Mouse (Mus musculus): ENCODE data around the gene Il17rd. TPM values are rescaled to one million over a fixed set of nuclear protein-coding genes. Genes with fewer than 3 reads are reported as not detected.
A peak's percentile ranks its signal among the peaks of the same experiment; 100 is the strongest.

Gene Il17rd
- polyA plus RNA-seq, 1 experiment from 2014 or later, result 5.4 TPM

GRCm38 (mm10) chr14:27024664-27025063, 14.1 kb upstream of the Il17rd start:
- 0 out of 2 replicates have a peak, but pooled peaks cover 2% of the 10 kb centered on the region for H3K4me1 ChIP-seq
- H3K27ac ChIP-seq, result no peak overlapping the region
- H3K9me3 ChIP-seq, result no peaks in the 10 kb centered on the region
- H3K27me3 ChIP-seq, result peaks cover 6% of the 10 kb centered on the region; the same call in 1 of the 2 replicates
- no peaks in the 10 kb centered on the region for H3K36me3 ChIP-seq (replicated peaks)
- no peak overlapping the region for H3K9ac ChIP-seq
- ATAC-seq (ENCODE audit: low FRiP score), result no peak
- no peak overlapping the region for H3K4me2 ChIP-seq
- no peak overlapping the region for H3K4me3 ChIP-seq (replicated peaks)
- 86% methylated on average over 4 of the region's 4 CpGs for WGBS

GRCm38 (mm10) chr14:27029771-27030173, 9.0 kb upstream of the Il17rd start:
- H3K27me3 ChIP-seq, result peaks cover 6% of the 10 kb centered on the region; the same call in 1 of the 2 replicates
- no peak overlapping the region for H3K27ac ChIP-seq
- peak; percentile 55; the same call in 1 of the 2 replicates for ATAC-seq (ENCODE audit: low FRiP score)
- no peak overlapping the region for H3K9ac ChIP-seq
- H3K36me3 ChIP-seq (replicated peaks), result no peaks in the 10 kb centered on the region
- no peak overlapping the region for H3K4me2 ChIP-seq
- 0 out of 2 replicates have a peak, but pooled peaks cover 3% of the 10 kb centered on the region for H3K4me1 ChIP-seq
- WGBS, result 5% methylated on average over 15 of the region's 15 CpGs
- no peak overlapping the region for H3K4me3 ChIP-seq (replicated peaks)
- no peaks in the 10 kb centered on the region for H3K9me3 ChIP-seq

- no peak for ATAC-seq (ENCODE audit: low FRiP score)
- H3K9ac ChIP-seq, result no peak overlapping the region
- H3K36me3 ChIP-seq (replicated peaks), result no peaks in the 10 kb centered on the region
- 11% methylated on average over 4 of the region's 4 CpGs for WGBS
- H3K27me3 ChIP-seq, result peaks cover 6% of the 10 kb centered on the region; the same call in 1 of the 2 replicates
- 0 out of 2 replicates have a peak, but pooled peaks cover 3% of the 10 kb centered on the region for H3K4me1 ChIP-seq
- no peaks in the 10 kb centered on the region for H3K9me3 ChIP-seq
- H3K4me3 ChIP-seq (replicated peaks), result no peak overlapping the region
- H3K27ac ChIP-seq, result no peak overlapping the region
- H3K4me2 ChIP-seq, result no peak overlapping the region
These were observed 7.6 kb upstream of the Il17rd start for GRCm38 (mm10) chr14:27031142-27031541.

- no peak for ATAC-seq (ENCODE audit: low FRiP score)
- 82% methylated on average over 1 of the region's 1 CpGs for WGBS
- Histone ChIP-seq H3K4me1 (peaks cover 13% of the 10 kb centered on the region), H3K9ac (no peak overlapping the region), H3K9me3 (no peaks in the 10 kb centered on the region), H3K4me3 (replicated peaks) (no peak overlapping the region), H3K36me3 (replicated peaks) (no peaks in the 10 kb centered on the region), H3K27ac (no peak overlapping the region), H3K4me2 (no peak overlapping the region), H3K27me3 (peaks cover 26% of the 10 kb centered on the region)
These were observed 1.2 kb upstream of the Il17rd start for GRCm38 (mm10) chr14:27037513-27037912.

GRCm38 (mm10) chr14:27039281-27040248, 824 bp downstream of the Il17rd start:
- H3K27ac ChIP-seq, result peak overlapping the region; percentile 87
- peak overlapping the region; percentile 89 for H3K4me3 ChIP-seq (replicated peaks)
- no peaks in the 10 kb centered on the region for H3K36me3 ChIP-seq (replicated peaks)
- H3K9ac ChIP-seq, result peak overlapping the region; percentile 77
- H3K4me1 ChIP-seq, result peaks cover 25% of the 10 kb centered on the region
- WGBS, result under 1% methylated on average over 59 of the region's 59 CpGs
- peak overlapping the region; percentile 96 for H3K4me2 ChIP-seq
- H3K27me3 ChIP-seq, result peaks cover 26% of the 10 kb centered on the region
- H3K9me3 ChIP-seq, result no peaks in the 10 kb centered on the region
- ATAC-seq (ENCODE audit: low FRiP score), result peak; percentile 68

GRCm38 (mm10) chr14:27040451-27040850, 1.7 kb downstream of the Il17rd start:
- H3K27ac ChIP-seq, result no peak overlapping the region
- H3K4me1 ChIP-seq, result peaks cover 31% of the 10 kb centered on the region
- no peak for ATAC-seq (ENCODE audit: low FRiP score)
- 6% methylated on average over 12 of the region's 12 CpGs for WGBS
- H3K9ac ChIP-seq, result 0 out of 2 replicates have a peak overlapping the region, but pooled peaks have one; percentile 77
- H3K4me2 ChIP-seq, result peak overlapping the region; percentile 96
- H3K9me3 ChIP-seq, result no peaks in the 10 kb centered on the region
- H3K4me3 ChIP-seq (replicated peaks), result peak overlapping the region; percentile 89
- no peaks in the 10 kb centered on the region for H3K36me3 ChIP-seq (replicated peaks)
- peaks cover 26% of the 10 kb centered on the region for H3K27me3 ChIP-seq

GRCm38 (mm10) chr14:27042280-27042983, 3.7 kb downstream of the Il17rd start:
- no peaks in the 10 kb centered on the region for H3K9me3 ChIP-seq
- H3K36me3 ChIP-seq (replicated peaks), result no peaks in the 10 kb centered on the region
- no peak for ATAC-seq (ENCODE audit: low FRiP score)
- 58% methylated on average over 8 of the region's 8 CpGs for WGBS
- peaks cover 26% of the 10 kb centered on the region for H3K27me3 ChIP-seq
- no peak overlapping the region for H3K4me3 ChIP-seq (replicated peaks)
- no peak overlapping the region; the same call in 1 of the 2 replicates for H3K4me2 ChIP-seq
- H3K9ac ChIP-seq, result no peak overlapping the region
- peaks cover 38% of the 10 kb centered on the region for H3K4me1 ChIP-seq
- H3K27ac ChIP-seq, result no peak overlapping the region

- Histone ChIP-seq H3K27me3 (peaks cover 30% of the 10 kb centered on the region), H3K4me1 (peaks cover 44% of the 10 kb centered on the region), H3K9ac (no peak overlapping the region), H3K27ac (no peak overlapping the region), H3K4me2 (no peak overlapping the region), H3K4me3 (replicated peaks) (no peak overlapping the region), H3K36me3 (replicated peaks) (no peaks in the 10 kb centered on the region), H3K9me3 (no peaks in the 10 kb centered on the region)
- WGBS, result 75% methylated on average over 5 of the region's 5 CpGs
- ATAC-seq (ENCODE audit: low FRiP score), result no peak
These were observed 4.7 kb downstream of the Il17rd start for GRCm38 (mm10) chr14:27043416-27043815.

- Histone ChIP-seq H3K4me2 (peak overlapping the region; percentile 31), H3K27me3 (peaks cover 26% of the 10 kb centered on the region), H3K4me1 (peaks cover 47% of the 10 kb centered on the region), H3K4me3 (replicated peaks) (no peak overlapping the region), H3K9me3 (no peaks in the 10 kb centered on the region), H3K36me3 (replicated peaks) (no peaks in the 10 kb centered on the region), H3K27ac (peak overlapping the region; percentile 51; the same call in 1 of the 2 replicates), H3K9ac (no peak overlapping the region)
- 10% methylated on average over 11 of the region's 11 CpGs for WGBS
- ATAC-seq (ENCODE audit: low FRiP score), result no peak
These were observed 5.7 kb downstream of the Il17rd start for GRCm38 (mm10) chr14:27044221-27044966.

- Histone ChIP-seq H3K36me3 (replicated peaks) (no peaks in the 10 kb centered on the region), H3K27me3 (peaks cover 21% of the 10 kb centered on the region), H3K4me3 (replicated peaks) (no peak overlapping the region), H3K4me2 (peak overlapping the region; percentile 31; the same call in 1 of the 2 replicates), H3K9ac (no peak overlapping the region), H3K27ac (peak overlapping the region; percentile 51; the same call in 1 of the 2 replicates), H3K9me3 (no peaks in the 10 kb centered on the region), H3K4me1 (peaks cover 44% of the 10 kb centered on the region)
- ATAC-seq (ENCODE audit: low FRiP score), result no peak
- 7% methylated on average over 2 of the region's 2 CpGs for WGBS
These were observed 6.2 kb downstream of the Il17rd start for GRCm38 (mm10) chr14:27044967-27045361.

GRCm38 (mm10) chr14:27048231-27048956, 9.7 kb downstream of the Il17rd start:
- H3K27me3 ChIP-seq, result 0 out of 2 replicates have a peak, but pooled peaks cover 4% of the 10 kb centered on the region
- no peaks in the 10 kb centered on the region for H3K36me3 ChIP-seq (replicated peaks)
- H3K27ac ChIP-seq, result 0 out of 2 replicates have a peak overlapping the region, but pooled peaks have one; percentile 2
- no peak overlapping the region for H3K9ac ChIP-seq
- no peak for ATAC-seq (ENCODE audit: low FRiP score)
- H3K9me3 ChIP-seq, result no peaks in the 10 kb centered on the region
- WGBS, result 11% methylated on average over 8 of the region's 8 CpGs
- no peak overlapping the region for H3K4me3 ChIP-seq (replicated peaks)
- peaks cover 64% of the 10 kb centered on the region for H3K4me1 ChIP-seq
- no peak overlapping the region for H3K4me2 ChIP-seq

Measured in forebrain, embryonic 12.5 days (tissue).